Mouse (Mus musculus) stomach, postnatal 0 days (tissue): ENCODE measurements at regions not wholly inside any gene's neighbourhood (a gene's known extent, or its start where the extent isn't known, plus 50 kb on each side); places are given as distances from the start of the nearest gene placed in this dataset.

Experiments used
- CTCF ChIP-seq: IDR thresholded peaks from 2 replicates; pipeline ENCODE4 v1.5.1; 2016; ENCODE audit warnings: antibody characterized with exemption, low read depth, mild to moderate bottlenecking, moderate library complexity
- EP300 ChIP-seq: optimal IDR thresholded peaks from 2 replicates; pipeline ENCODE3; 2016; ENCODE audit warnings: antibody characterized with exemption

GRCm38 (mm10) chr13:113494688-113495087 is 123.7 kb downstream of the Snx18 start:
- TF ChIP-seq EP300 (no peak), CTCF (no peak)
